Mouse (Mus musculus): ENCODE results near the gene Tspan9.

DNA sequence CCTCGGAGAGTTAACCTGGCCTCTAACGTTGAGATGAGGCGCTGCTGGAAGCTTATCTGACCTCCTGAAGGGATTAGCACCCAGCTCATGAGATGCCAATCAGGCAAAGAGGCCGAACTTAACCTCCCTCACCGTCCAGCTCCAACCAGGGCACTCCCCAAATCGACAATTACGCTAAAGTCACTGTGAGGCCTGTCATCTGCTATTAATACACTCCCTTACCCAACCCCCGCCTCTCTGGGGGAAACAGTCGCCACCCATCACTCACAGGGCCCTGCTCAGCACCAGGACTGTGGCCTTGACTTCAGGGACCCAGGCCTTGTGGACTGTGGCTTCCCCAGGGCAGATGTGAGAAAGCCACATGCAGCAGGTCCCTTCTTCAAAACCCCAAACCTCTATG is 157.0 kb downstream of the Tspan9 start:
- TF ChIP-seq GATA1 (IDR thresholded peaks at IDR 0.05; ENCODE audit: borderline replicate concordance, low read length) (no peak), FLI1 (IDR thresholded peaks at IDR 0.05; ENCODE audit: low read length) (no peak)
